Mouse (Mus musculus) Patski (cell line): Measurements from ENCODE around the gene Pds5a. TPM values are rescaled to one million over a fixed set of nuclear protein-coding genes. Genes with fewer than 3 reads are reported as not detected.
"Not testable (repeated sequence)": the region's sequence is repeated elsewhere in the genome, so short reads cannot be mapped to it uniquely, and the experiment has no call there.

Experiments
- ATAC-seq: fragments of 100-300 bp; one replicate; pipeline ENCODE4 v1.8.0; 2021
- CTCF ChIA-PET: fragments of 350-600 bp; sonication (Branson Sonifier 250); formaldehyde crosslinking; loops from one replicate; lab custom pipeline; 2022; ENCODE audit warnings: inconsistent platforms; lab: Charles Lee
- POLR2A ChIA-PET: fragments of 350-600 bp; sonication (Branson Sonifier 250); formaldehyde crosslinking; loops from one replicate; lab custom pipeline; 2022; ENCODE audit warnings: antibody characterized with exemption, inconsistent platforms; lab: Charles Lee
- DNase-seq: peaks from one replicate; pipeline ENCODE4 v3.0.0-alpha.2; 2011; ENCODE audit warnings: low read depth, low spot score
- H3K27me3 ChIP-seq: fragments of 371-371 bp; one replicate; pipeline ENCODE4 v1.5.1; 2021
- CTCF ChIP-seq: fragments of 100-300 bp; IDR thresholded peaks from one replicate; pipeline ENCODE4 v1.5.1; 2021
- in situ Hi-C: fragments of 300-500 bp; cut with MboI; formaldehyde crosslinking; loops from 3 replicates; pipeline ENCODE4 v1.11.1; 2018; ENCODE audit warnings: low pct_unique_long_range_greater_than_20kb, mixed read lengths
- polyA plus RNA-seq: library from polyadenylated mRNA; unstranded; gene quantifications from one replicate; pipeline ENCODE4 v1.2.3, GENCODE M21; 2021

Pds5a gene
- polyA plus RNA-seq = 104 TPM

DNA sequence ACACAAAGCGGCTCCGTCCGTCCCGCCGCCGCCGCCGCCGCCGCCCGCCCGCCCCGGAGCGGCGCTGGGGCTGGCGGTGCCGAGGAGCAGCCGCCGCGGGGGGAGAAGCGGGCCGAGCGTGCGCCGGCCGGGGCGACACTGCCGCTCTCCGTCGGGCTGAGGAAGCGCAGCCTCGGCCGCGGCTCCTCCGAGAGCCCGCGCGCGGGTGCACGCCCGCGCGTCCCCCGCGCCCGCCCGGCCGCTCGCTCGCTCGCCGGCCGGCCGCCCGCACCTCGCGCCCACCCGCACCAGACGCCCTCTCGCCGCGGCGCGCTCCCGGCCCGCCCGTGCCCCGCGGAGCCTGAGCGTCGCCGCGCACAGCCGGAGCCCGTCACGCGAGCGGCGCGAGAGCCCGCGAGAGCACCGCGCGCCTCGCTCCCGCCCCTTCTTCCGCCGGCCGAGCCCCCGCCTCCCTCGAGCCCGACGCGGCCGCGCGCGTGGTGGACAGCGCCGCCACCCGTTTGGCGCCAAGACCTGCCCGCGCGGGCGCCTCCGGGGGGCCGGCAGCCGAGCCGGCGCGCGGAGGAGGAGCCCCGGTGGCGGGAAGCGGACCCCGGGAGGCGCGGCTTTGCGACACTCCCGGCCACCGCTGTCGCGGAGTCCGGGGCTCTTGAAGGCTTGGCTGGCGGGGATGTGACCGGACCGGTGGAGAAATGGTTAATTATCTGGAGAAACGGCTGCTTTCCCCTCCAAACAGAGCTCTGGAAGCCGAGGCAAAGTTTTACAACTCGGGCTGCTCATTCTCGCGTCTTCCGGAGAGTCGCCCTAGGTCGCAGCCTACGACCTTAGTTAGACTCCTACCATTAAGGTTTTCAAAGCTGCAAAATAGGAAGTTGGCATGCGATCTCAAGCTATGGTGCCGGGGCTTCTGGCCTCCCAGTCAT, at the start of gene Pds5a:
Gene Pds5a (minus strand): TSS at position 438 of the 923 bp plus-strand sequence.
- H3K27me3 ChIP-seq = no peaks in the 10 kb centered on the region
- POLR2A ChIA-PET = interaction anchor here (0.7 to 1.1 kb wide), 3 partner anchors 38 to 160 kb away, joined by 3 read pairs; no protein-coding TSS in a partner anchor
- ATAC-seq (peak; percentile 83), DNase-seq (peak; percentile 43)
- in situ Hi-C loops = loop anchor here (5.0 to 25.0 kb wide), 2 partner anchors 161 to 301 kb away; partner anchors contain the start of genes Smim14 and Ube2k
- CTCF ChIA-PET = interaction anchor here (0.8 kb wide), 1 partner anchor 14 kb away, joined by 3 read pairs; no protein-coding TSS in a partner anchor
- peak; percentile 83 for TF ChIP-seq CTCF

DNA sequence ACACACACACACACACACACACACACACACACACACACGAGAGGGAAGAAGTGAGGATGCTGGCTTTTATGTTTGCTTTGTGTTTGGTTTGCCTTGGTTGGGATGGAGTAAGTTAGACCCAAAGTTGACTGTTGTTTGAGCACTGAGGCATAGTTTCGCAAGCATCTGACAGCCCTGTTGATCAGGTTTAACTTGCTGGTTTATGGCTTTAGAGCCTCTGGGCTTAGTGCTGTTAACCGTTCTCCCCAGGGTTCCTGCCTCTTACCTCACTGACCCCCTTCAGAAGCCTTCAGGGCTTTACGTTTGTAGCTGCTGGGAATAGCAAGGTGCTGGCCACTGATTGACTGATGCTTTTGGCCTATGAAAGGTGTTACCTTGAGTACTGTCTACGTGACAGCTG, 48.8 kb upstream of the Pds5a start:
- POLR2A ChIA-PET = no interaction called here
- CTCF ChIA-PET = no interaction called here
- in situ Hi-C loops = no loop called here
- ATAC-seq (no peak), DNase-seq (no peak)
- TF ChIP-seq CTCF = no peak
- no peaks in the 10 kb centered on the region for H3K27me3 ChIP-seq

DNA sequence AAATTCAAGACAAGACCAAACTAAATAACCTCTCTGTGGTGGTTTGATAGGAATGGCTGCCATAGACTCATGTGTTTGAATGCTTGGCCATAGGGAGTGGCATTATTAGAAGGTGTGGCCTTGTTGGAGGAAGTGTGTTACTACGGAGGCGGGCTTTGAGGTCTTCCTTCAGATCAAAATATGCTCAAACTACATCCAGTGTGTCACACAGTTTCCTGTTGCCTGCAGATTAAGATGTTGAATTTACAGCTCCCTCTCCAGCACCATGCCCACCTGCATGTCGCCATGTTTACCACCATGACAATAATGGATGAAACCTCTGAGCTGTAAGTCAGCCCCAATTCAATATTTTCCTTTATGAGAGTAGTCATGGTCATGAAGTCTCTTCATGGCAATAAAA, 41.3 kb upstream of the Pds5a start:
- no peak for ATAC-seq
- ChIA-PET POLR2A (no interaction called here), CTCF (no interaction called here)
- no peak for TF ChIP-seq CTCF
- DNase-seq = no peak
- in situ Hi-C loops = no loop called here
- no peaks in the 10 kb centered on the region for H3K27me3 ChIP-seq

DNA sequence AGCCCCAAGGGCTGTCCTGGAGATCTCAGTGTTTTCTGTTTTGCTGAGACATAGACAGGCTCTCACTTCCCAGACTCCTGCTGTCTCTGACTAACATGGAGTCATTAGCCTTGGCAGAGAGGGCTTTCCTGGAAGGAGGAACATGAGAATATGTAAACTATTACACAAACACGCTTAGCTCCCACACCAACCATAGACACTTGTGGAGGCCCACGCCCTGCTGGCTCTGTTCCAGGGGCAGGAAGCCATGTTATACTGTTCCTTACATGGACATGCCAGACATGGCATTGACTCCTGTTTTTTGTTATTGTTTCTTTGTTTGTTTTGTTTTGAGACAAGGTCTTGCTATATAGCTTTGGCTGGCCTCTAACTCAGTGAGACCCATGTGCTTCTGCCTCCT, 37.5 kb upstream of the Pds5a start:
- H3K27me3 ChIP-seq = no peaks in the 10 kb centered on the region
- ChIA-PET POLR2A (no interaction called here), CTCF (no interaction called here)
- TF ChIP-seq CTCF = no peak
- in situ Hi-C loops = no loop called here
- DNase-seq = no peak
- no peak for ATAC-seq

DNA sequence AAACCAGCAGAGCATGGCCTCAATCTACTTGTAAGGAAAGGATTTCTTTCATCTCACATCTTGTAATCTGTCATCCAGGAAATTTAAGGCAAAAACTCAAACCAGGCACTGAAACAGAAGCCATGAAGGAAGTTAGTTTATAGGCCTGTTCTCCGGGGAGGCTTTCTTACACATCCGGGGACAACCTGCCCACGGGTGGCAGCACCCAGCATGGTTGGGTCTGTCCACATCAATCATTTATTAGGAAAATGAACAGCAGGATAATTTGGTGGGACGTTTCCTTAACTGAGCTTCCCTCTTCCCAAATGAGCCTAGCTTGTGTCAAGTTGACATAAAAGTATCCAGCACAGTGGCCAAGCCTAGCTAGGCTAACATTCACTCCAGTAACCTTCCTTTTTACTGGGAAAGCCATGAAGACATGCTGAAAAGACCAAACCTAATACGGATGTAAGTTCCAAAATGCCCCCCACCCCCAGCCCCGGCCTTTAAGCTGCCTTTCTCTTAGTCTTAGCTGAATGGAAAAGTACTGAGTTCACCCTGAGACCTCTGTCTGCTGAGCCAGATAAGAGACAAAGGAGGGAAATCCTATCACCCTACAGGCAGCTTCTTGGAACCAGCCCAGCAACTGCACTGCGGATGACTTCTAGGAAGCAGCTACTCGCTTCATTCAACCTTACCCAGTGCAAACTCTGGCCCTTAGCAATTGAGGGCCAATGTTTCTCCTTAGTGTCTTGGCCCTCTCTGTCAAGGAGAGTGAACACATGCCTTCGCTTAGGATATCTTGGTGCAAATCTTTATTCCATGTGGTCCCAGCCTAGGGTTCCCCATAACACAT, 33.3 kb upstream of the Pds5a start:
- no peak for DNase-seq
- POLR2A ChIA-PET = no interaction called here
- no peaks in the 10 kb centered on the region for H3K27me3 ChIP-seq
- TF ChIP-seq CTCF = no peak
- in situ Hi-C loops = no loop called here
- CTCF ChIA-PET = no interaction called here
- no peak for ATAC-seq

DNA sequence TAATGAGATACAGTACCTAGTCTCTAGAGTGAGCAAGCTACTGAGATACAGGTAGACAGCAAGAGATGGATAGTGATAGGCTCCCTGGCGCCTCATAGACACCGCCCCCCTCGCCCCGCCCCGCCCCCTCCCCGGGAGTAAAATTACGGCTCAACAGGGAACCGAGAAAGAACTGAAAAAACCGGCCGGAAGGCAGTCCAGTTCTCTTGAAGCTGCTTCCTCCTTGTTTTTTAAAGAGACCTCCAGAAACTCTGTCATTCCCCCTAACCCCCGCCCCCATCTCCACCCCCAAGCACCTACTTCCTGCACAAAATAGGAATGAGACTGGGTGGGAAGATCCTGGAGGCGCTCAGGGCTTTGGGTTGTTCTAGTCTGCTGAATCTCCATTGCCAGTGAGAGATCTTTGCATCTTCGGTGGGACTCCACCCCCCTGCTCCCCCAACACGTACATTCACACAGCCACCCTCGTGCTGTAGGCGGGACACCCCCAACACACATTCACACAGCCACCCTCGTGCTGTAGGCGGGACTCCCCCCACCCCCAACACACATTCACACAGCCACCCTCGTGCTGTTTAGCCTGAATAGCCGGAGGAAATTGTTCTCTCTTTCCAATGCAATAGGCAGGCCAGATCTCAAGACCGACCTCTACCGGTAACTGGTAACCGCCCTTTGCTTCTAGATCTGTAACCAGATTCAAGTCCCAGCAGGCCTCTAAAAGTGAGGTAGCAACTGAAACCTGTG, 26.4 kb upstream of the Pds5a start:
- DNase-seq (no peak), ATAC-seq (no peak)
- ChIA-PET CTCF (interaction anchor here (0.6 to 1.2 kb wide), 2 partner anchors 9 to 11 kb away, joined by 3 read pairs; no protein-coding TSS in a partner anchor), POLR2A (no interaction called here)
- in situ Hi-C loops = no loop called here
- no peaks in the 10 kb centered on the region for H3K27me3 ChIP-seq
- no peak for TF ChIP-seq CTCF

DNA sequence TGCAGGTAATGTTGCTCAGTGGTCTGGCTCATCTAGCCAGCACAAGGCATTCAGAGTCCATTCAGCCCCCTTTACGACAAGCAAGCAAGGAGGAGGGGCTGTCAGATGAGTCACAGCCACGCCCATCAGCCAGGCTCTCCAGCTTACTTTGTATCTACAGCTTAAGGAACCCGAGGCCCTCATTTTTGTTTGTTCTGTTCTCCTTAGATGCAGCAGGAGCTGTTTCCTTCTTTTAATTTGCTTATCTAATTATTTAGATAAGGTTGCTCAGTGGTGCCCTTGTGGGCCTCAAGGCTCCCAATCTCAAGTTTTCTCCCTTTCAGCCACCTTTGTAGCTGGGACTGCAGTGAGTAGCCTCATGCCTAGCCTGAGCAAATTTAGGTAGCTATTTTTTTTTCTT, 20.3 kb upstream of the Pds5a start:
- TF ChIP-seq CTCF = no peak
- ChIA-PET CTCF (no interaction called here), POLR2A (interaction anchor here (0.6 kb wide), 1 partner anchor 30 kb away, joined by 3 read pairs; no protein-coding TSS in a partner anchor)
- DNase-seq (no peak), ATAC-seq (no peak)
- in situ Hi-C loops = no loop called here
- H3K27me3 ChIP-seq = no peaks in the 10 kb centered on the region

DNA sequence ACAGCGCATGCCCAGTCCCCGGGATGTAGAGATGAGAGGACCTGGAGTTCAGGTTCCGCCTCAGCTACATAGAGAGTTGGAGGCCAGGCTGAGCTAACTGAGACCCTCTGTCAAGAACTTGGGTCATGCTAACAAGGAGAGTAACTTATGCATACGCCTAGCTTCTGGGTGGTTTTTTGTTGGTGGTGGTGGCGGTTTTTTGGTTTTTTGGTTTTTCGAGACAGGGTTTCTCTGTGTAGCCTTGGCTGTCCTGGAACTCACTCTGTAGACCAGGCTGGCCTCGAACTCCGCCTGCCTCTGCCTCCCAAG, 19.8 kb upstream of the Pds5a start:
- H3K27me3 ChIP-seq, DNase-seq, POLR2A ChIA-PET, ATAC-seq, in situ Hi-C loops: not testable (repeated sequence)
- CTCF ChIA-PET = interaction anchor here (1.1 kb wide), 1 partner anchor 10 kb away, joined by 3 read pairs; no protein-coding TSS in a partner anchor

DNA sequence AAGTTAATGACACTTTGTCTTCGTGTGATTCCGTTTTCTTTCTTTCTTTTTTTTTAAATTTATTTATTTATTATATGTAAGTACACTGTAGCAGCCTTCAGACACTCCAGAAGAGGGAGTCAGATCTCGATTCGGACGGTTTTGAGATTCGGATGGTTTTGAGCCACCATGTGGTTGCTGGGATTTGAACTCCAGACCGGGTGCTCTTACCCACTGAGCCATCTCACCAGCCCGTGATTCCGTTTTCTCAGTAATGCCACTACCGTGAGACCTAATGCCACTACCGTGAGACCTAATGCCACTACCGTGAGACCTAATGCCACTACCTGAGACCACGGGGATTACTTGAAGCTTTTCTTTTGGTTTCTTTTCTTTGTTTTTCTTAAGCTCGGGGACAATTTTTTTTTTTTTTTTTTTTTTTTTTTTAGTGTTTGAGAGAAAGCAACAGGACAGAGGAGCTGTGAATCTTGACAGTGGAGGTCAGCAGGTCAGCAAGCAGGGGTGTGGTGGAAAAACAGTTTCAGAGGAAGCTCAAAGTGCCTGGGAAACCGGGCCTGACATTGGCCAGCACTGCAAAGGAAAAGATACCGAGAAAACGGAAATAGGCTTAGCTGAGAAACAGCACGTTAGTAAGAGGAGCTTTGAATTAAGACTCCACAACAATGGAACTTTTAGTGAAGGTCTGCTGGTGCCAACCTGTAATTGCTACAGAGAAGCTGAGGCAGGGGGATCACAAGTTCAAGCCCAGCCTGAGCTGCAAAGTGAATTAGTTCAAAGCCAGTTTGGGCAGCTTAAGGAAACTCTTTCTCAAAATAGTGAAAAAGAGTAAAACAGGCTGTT, 19.2 kb upstream of the Pds5a start:
- no peak for TF ChIP-seq CTCF
- no peak for ATAC-seq
- no peak for DNase-seq
- ChIA-PET POLR2A (no interaction called here), CTCF (interaction anchor here (1.1 kb wide), 1 partner anchor 10 kb away, joined by 3 read pairs; no protein-coding TSS in a partner anchor)
- in situ Hi-C loops = no loop called here
- no peaks in the 10 kb centered on the region for H3K27me3 ChIP-seq
